Mouse (Mus musculus) liver, embryonic 16.5 days (tissue): ENCODE data around the gene Hes3. TPM values are rescaled to one million over a fixed set of nuclear protein-coding genes. Genes with fewer than 3 reads are reported as not detected.

ENCODE experiments used
- ATAC-seq: fragments of 200-750 bp; cut with Nextera tagmentation; 2 replicates; pipeline ENCODE4 v1.8.0; 2017; ENCODE audit warnings: low read depth, mild to moderate bottlenecking, moderate number of reproducible peaks, moderate library complexity
- H3K27ac ChIP-seq: fragments of 300-500 bp; sonication (generic); 2 replicates; pipeline ENCODE4 v1.5.1; 2014; ENCODE audit warnings: mild to moderate bottlenecking, low read length
- H3K27me3 ChIP-seq: fragments of 300-500 bp; sonication (generic); 2 replicates; pipeline ENCODE4 v1.6.1; 2014; ENCODE audit warnings: low read depth, low read length, mixed read lengths; ENCODE audit not compliant: control insufficient read depth, insufficient read depth
- H3K36me3 ChIP-seq: fragments of 300-500 bp; sonication (generic); 2 replicates; pipeline ENCODE4 v1.6.1; 2014; ENCODE audit warnings: mild to moderate bottlenecking; ENCODE audit not compliant: control insufficient read depth, insufficient read depth
- H3K4me1 ChIP-seq: fragments of 300-500 bp; sonication (generic); 2 replicates; pipeline ENCODE4 v1.6.1; 2014; ENCODE audit warnings: low read depth, low read length, mixed read lengths; ENCODE audit not compliant: control insufficient read depth
- H3K4me2 ChIP-seq: fragments of 300-500 bp; sonication (generic); 2 replicates; pipeline ENCODE4 v1.6.1; 2014; ENCODE audit warnings: low read depth, low read length, mixed read lengths
- H3K4me3 ChIP-seq: fragments of 300-500 bp; sonication (generic); 2 replicates; pipeline ENCODE4 v1.5.1; 2014; ENCODE audit warnings: low read depth, mild to moderate bottlenecking, low read length
- H3K9ac ChIP-seq: fragments of 300-500 bp; sonication (generic); 2 replicates; pipeline ENCODE4 v1.6.1; 2014; ENCODE audit warnings: low read depth, low read length
- H3K9me3 ChIP-seq: fragments of 300-500 bp; sonication (generic); replicated peaks from 2 replicates; pipeline ENCODE4 v1.6.1; 2016; ENCODE audit warnings: low read length; ENCODE audit not compliant: control insufficient read depth
- WGBS: fragments of 180-500 bp; shearing (Covaris S2); extraction: QIAGEN DNeasy Blood & Tissue Kit; methylation state at CpG from one replicate; pipeline ENCODE4 v1.1.7; 2014; ENCODE audit not compliant: insufficient replicate concordance; 5-methylcytosine and 5-hydroxymethylcytosine counted together
- polyA plus RNA-seq: library from polyadenylated mRNA; unstranded; fragments of >200 nt; fragmentation: Nextera tagmentation; extraction: Ambion mirVana; gene quantifications from 2 replicates; pipeline ENCODE4 v1.2.1, GENCODE M21; 2015

Gene Hes3
- polyA plus RNA-seq, 1 experiment from 2014 or later: not detected

DNA sequence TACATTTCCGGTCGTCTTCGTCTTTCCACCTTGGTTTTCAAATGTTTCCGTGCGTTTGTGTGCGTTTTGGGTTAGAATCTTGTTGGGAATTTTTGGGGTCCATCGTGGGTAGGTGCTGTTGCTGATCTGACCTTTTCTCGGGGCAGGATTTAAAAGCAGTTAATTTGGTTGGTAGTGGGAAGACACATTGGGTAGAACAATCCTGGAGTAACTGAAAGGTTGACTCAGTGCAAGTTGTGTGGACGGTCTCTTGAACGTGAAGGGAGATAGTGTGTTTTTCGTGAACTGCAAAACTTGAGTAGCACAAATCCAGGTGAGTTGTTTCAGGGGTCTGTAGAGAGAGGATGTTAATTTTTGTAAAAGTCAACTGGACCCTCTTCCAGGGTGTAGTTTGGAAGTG, 35.1 kb upstream of the Hes3 start:
- Histone ChIP-seq H3K27ac (peak overlapping the region; percentile 57; the same call in 1 of the 2 replicates), H3K4me3 (peak overlapping the region; percentile 91), H3K9ac (peak overlapping the region; percentile 91), H3K36me3 (peaks cover 28% of the 10 kb centered on the region), H3K9me3 (no peaks in the 10 kb centered on the region), H3K27me3 (no peaks in the 10 kb centered on the region), H3K4me2 (peak overlapping the region; percentile 79), H3K4me1 (peaks cover 17% of the 10 kb centered on the region)
- no peak for ATAC-seq
- 1% methylated on average over 11 of the region's 11 CpGs for WGBS

DNA sequence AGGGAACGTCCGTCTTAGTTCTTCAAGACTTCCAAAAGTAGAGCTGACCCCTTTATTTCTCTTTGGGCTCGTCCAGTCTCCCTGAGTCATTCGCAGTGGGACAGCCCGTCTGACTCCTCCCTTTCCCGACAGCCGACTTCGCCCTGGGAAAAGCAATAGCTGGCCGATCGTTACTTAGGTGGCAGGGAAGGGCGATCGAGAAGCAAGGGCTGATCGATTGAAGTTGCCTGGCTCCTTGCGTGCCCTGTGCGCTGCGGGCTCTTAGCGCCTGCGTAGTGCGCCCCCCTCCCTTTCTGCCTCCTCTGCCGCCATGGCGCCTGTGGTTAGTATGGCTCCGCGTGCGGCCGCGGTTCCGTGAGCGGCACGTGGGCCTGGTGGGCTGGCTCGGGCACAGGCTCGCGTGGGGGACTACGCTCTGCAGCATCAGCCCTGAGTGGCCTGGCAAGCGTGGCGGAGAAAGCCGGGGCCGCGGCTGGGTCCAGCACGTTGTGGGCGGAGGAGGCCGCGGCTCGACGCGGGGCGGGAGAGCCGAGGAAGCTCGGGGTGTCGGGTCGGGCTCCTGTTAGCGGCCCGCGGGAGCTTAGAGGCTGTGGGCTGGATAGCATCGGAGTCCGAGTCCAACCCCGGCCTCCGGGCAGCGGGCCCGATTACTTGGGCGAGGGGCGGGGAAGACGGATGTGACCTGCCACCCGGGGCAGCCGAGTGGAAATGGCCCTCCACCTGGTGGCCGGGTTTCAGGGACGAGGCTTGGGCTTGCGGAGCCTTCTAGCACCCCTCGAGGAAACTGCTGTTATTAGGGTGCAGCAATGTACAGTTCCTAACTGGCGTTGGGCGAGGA, 34.3 kb upstream of the Hes3 start, which contains the start of gene Rpl22:
Gene Rpl22, plus strand, starts transcription at position 169 of the 838 bp plus-strand sequence.
- peaks cover 21% of the 10 kb centered on the region for H3K36me3 ChIP-seq
- H3K9me3 ChIP-seq: no peaks in the 10 kb centered on the region
- H3K4me2 ChIP-seq: peak within 1 kb of the TSS; percentile 79
- no peaks in the 10 kb centered on the region for H3K27me3 ChIP-seq
- ATAC-seq: peak; percentile 97
- under 1% methylated on average over 69 of the region's 70 CpGs for WGBS
- H3K4me3 ChIP-seq: peak within 1 kb of the TSS; percentile 91
- H3K9ac ChIP-seq: peak within 1 kb of the TSS; percentile 91
- peaks cover 17% of the 10 kb centered on the region for H3K4me1 ChIP-seq
- H3K27ac ChIP-seq: peak within 1 kb of the TSS; percentile 57; the same call in 1 of the 2 replicates

DNA sequence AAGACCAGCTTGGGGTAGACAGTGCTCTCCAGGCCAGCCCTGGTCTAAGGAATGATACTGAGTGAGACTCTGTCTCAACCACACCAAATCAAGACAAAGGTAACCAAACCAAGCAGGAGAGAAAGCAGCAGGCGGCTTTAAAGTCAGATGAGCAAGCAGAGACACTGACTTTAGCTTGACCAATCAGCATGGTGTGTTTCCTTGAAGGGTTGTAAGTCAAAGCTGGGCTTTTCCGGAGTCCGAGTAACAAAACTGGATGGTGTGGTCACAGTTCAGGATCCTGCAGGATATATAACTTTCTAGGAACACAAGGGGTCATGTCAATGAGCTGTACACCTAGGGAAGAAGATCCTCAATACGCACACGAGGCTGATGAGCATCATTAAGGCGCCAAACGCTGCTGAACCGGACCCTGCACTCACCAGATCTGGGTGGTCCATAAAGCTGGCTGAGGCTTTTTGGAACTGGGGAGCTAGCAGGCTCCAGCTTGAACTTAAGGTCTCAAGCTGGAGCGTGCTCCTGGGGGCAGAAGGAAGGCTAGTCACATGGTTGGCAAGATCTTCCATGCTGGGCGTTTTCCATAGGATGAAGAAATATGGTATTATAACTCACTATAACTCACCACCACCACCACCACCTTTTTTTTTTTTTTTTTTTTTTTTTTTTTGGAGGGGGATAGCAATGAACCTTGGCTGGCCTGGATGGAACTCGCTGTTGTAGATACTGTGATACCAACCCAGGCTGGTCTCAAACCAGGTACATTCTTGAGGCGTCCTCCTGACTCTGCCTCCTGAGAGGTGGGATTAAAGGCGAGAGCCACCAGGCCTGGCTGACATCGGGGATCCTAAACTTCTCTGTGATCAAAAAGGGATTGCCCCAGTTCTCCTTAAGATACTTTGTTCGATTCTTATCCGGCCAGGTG, 33.4 kb upstream of the Hes3 start:
- no peaks in the 10 kb centered on the region for H3K27me3 ChIP-seq
- peak; percentile 15 for ATAC-seq

DNA sequence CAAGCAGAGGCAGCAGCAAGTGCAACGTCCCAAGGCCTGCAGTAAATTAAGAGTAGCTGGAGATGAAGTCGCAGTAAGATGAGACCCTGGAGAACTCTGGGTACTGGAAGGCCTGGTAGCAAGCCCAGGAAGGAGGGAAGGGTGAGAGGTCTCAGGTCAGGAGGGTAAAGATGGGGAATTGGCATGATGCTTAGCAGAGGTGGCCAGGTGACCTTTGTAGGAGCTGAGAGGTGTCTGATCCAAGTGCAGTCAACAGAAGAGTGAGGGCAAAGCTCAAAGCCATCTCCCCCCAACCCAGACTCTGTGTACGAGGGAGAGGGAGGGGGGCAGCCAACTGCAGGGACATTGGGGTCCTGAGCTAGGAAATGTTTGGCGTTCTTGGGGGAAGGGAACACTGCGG, 30.0 kb upstream of the Hes3 start:
- H3K4me3 ChIP-seq: no peak overlapping the region
- 56% methylated on average over 5 of the region's 5 CpGs for WGBS
- H3K27ac ChIP-seq: no peak overlapping the region
- no peaks in the 10 kb centered on the region for H3K36me3 ChIP-seq
- H3K4me1 ChIP-seq: peaks cover 7% of the 10 kb centered on the region
- no peak overlapping the region for H3K9ac ChIP-seq
- no peak overlapping the region for H3K4me2 ChIP-seq
- H3K27me3 ChIP-seq: peaks cover 23% of the 10 kb centered on the region
- no peak for ATAC-seq
- H3K9me3 ChIP-seq: no peaks in the 10 kb centered on the region

More for the DNA sequence above, 33.4 kb upstream of the Hes3 start:
- Histone ChIP-seq H3K4me3 (peak overlapping the region; percentile 91), H3K4me1 (peaks cover 17% of the 10 kb centered on the region), H3K9me3 (no peaks in the 10 kb centered on the region), H3K36me3 (peaks cover 12% of the 10 kb centered on the region), H3K27ac (no peak overlapping the region), H3K4me2 (peak overlapping the region; percentile 79), H3K9ac (peak overlapping the region; percentile 17; the same call in 1 of the 2 replicates)
- WGBS: 49% methylated on average over 16 of the region's 16 CpGs

DNA sequence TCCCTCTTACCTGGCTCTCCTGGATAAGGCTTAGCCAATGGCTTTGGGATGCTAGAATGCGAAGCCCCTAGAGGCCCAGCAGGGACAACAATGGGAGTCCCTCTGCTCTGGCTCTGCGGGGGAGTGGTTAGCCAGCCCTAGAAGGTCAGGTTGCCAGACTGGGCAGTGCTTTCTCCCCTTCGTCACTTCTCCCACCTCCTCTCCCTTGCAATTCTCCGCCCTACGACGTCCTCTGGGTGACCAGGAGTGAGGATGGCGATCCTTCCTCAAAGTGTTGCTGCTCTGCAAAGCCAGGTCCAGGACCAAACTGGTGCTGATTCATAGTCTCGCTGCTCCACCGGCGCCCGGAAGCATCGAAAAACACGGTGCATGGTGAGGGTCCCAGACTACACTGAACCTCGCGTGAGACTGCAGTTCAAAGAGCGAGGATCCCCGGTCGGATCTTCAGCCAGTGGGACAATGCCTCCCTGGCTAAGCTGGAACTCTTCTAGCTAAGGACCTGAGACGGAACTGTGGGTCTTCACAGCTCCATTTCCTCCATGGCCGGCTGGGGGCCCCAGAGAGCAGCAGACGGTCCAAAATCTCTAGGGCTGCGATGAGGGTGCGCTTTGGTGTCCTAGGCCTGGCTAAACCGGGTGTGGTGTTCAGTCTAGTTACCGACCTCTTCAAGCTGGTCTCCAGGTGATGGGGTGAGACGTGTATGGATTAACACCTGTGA, 27.2 kb upstream of the Hes3 start, which contains the start of gene Rnf207:
Gene Rnf207, minus strand, starts transcription at position 477 of the 718 bp plus-strand sequence.
- no peak within 1 kb of the TSS for H3K27ac ChIP-seq
- no peak within 1 kb of the TSS; the same call in 1 of the 2 replicates for H3K4me3 ChIP-seq
- H3K9ac ChIP-seq: no peak within 1 kb of the TSS
- no peaks in the 10 kb centered on the region for H3K36me3 ChIP-seq
- no peak for ATAC-seq
- H3K4me1 ChIP-seq: peaks cover 4% of the 10 kb centered on the region
- 5% methylated on average over 26 of the region's 26 CpGs for WGBS
- H3K27me3 ChIP-seq: peaks cover 50% of the 10 kb centered on the region
- peak within 1 kb of the TSS; percentile 47 for H3K4me2 ChIP-seq
- H3K9me3 ChIP-seq: no peaks in the 10 kb centered on the region

DNA sequence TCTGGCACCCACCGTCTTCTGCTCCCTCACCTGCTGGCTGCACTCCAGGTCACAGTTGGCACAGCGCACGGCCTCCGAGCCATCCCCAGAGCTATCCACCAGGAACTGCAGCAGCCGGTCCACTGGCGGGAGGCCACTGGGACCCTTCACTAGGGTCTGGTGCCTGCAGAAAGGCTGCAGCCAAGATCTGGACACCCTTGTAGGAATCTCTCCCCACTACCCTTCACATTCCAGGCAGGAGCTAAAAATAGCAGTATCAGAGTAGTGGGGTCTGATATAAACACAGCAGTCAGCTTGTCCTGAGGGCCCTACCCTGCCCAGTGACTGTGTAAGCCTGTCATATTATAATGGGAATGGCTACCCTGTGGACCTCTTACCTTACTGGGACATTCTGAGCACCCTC, 26.2 kb upstream of the Hes3 start:
- Histone ChIP-seq H3K27me3 (peaks cover 61% of the 10 kb centered on the region), H3K9ac (no peak overlapping the region), H3K4me1 (peaks cover 7% of the 10 kb centered on the region), H3K4me3 (no peak overlapping the region), H3K27ac (no peak overlapping the region), H3K36me3 (no peaks in the 10 kb centered on the region), H3K4me2 (no peak overlapping the region), H3K9me3 (no peaks in the 10 kb centered on the region)
- 67% methylated on average over 6 of the region's 6 CpGs for WGBS
- ATAC-seq: no peak

DNA sequence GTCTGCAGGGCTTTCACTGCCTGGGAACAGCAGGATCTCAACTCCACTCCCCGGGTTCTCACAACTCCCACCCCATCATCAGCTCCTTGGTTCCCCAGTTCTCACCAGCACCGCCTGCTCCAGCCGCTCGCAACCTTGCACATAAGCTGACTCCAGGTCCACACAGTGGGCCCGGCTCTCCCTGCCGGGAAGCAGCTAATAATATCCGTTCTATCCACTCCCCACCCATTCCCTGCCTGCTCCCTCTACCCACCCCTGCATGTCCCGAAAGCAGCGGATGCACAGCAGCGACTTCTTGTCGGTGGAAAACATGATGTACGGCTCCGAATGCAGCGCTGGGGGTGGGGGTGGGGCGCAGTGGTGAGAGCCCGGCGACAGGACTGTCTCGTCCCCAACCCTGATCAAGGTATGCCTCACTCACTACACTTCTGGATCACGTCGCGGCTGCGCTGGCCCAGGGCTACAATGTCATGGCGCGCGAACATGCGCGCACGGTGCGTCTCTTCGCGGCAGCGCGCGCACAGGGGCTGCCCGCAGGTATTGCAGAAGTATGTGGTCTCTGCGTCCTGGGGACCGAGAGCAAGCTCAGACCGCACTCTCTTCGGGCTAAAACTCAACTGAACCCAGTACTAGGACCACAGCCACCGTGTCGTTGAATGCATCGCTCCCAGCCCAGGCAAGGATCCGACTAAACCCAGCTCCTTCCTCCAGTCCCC, 24.2 kb upstream of the Hes3 start:
- no peaks in the 10 kb centered on the region for H3K36me3 ChIP-seq
- ATAC-seq: no peak
- peaks cover 78% of the 10 kb centered on the region for H3K27me3 ChIP-seq
- no peak overlapping the region for H3K9ac ChIP-seq
- peaks cover 7% of the 10 kb centered on the region for H3K4me1 ChIP-seq
- no peak overlapping the region for H3K4me3 ChIP-seq
- WGBS: 2% methylated on average over 43 of the region's 43 CpGs
- H3K4me2 ChIP-seq: peak overlapping the region; percentile 24; the same call in 1 of the 2 replicates
- H3K9me3 ChIP-seq: no peaks in the 10 kb centered on the region
- H3K27ac ChIP-seq: no peak overlapping the region

DNA sequence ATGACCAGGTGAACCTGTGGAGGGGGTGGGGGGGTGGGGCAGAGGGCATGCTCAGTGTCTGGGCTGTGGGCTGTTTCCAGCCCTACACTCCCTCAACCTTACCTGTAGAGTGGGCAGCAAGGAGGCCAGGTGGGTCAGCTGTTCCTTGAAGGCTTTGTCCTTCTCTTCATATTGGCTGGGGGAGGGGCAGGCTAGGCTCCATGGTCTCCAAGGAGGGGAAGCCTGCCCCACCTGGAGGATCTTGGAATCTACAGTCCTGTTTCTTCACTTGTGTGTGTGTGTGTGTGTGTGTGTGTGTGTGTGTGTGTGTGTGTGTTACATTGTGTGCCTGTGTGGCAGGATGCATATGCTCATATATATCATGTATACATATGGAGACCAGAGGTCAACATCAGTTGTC, 22.5 kb upstream of the Hes3 start:
- H3K27me3 ChIP-seq: peaks cover 77% of the 10 kb centered on the region
- H3K4me3 ChIP-seq: no peak overlapping the region
- no peak overlapping the region for H3K9ac ChIP-seq
- no peak overlapping the region for H3K27ac ChIP-seq
- no peaks in the 10 kb centered on the region for H3K36me3 ChIP-seq
- peaks cover 6% of the 10 kb centered on the region for H3K4me1 ChIP-seq
- ATAC-seq: no peak
- H3K4me2 ChIP-seq: no peak overlapping the region
- H3K9me3 ChIP-seq: no peaks in the 10 kb centered on the region
